Mouse (Mus musculus) G1E (cell line): ENCODE measurements around the gene Ccnl2.

Experiments
- CTCF ChIP-seq: IDR thresholded peaks from 2 replicates; pipeline ENCODE4 v1.5.1; 2012; ENCODE audit warnings: low read depth, low read length, inconsistent platforms, mixed read lengths
- GATA2 ChIP-seq: IDR thresholded peaks from 2 replicates; pipeline ENCODE4 v1.6.1; 2012; ENCODE audit warnings: low read depth, low read length, inconsistent platforms, borderline replicate concordance

GRCm38 (mm10) chr4:155869317-155870033, 57.2 kb downstream of the Ccnl2 start, which contains the start of the genes Cptp and Ints11:
- TF ChIP-seq CTCF, result no peak
- TF ChIP-seq GATA2, result no peak
